Mouse (Mus musculus) thymus, adult 2 months (tissue): ENCODE measurements around the gene Cpsf6.

ENCODE experiments used
- CTCF ChIP-seq: fragments of 200-500 bp; IDR thresholded peaks from 2 replicates; pipeline ENCODE4 v1.5.1; 2012; ENCODE audit warnings: mild to moderate bottlenecking, control low read depth, low read length, moderate library complexity, borderline replicate concordance; ENCODE audit not compliant: control insufficient read depth, poor library complexity, insufficient read depth; ENCODE audit errors: extremely low read depth
- POLR2A ChIP-seq: fragments of 200-500 bp; IDR thresholded peaks from 2 replicates; pipeline ENCODE4 v1.6.1; 2012; ENCODE audit warnings: mild to moderate bottlenecking, low read length, control low read depth, moderate library complexity; ENCODE audit not compliant: control insufficient read depth, poor library complexity, insufficient read depth; ENCODE audit errors: extremely low read depth

DNA sequence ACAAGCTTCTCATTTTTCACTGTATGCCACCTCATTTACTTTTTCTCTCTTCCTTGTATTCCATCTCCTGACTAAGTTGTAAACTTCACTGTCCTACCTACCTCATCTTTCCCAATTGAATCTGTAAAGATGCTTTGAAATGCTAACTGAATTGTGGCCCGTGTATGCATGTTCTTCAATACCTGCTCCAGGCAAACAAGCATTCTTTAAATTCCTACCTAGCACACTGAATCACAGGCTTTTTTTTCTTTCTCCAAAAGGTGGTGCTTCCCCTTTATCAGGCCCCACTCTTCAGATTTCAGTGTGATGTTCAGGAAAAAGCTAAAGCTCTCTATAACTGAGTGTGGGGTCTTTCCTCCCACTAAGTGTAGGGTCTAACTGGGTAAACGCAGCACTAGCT, 37.4 kb downstream of the Cpsf6 start:
- TF ChIP-seq POLR2A (no peak), CTCF (no peak)
